Mouse (Mus musculus): ENCODE data around the gene Kcnk18.

GRCm38 (mm10) chr19:59248144-59248543, 29.1 kb downstream of the Kcnk18 start:
- TF ChIP-seq CTCF (IDR thresholded peaks at IDR 0.05; ENCODE audit: control insufficient read depth, insufficient read depth, insufficient replicate concordance, low read depth, low read length) (no peak), POLR2A (IDR thresholded peaks at IDR 0.05; ENCODE audit: control insufficient read depth, low read depth, low read length) (no peak)
